10 mouse cellular contexts compared by ENCODE assay signal in the genomic region with DNA sequence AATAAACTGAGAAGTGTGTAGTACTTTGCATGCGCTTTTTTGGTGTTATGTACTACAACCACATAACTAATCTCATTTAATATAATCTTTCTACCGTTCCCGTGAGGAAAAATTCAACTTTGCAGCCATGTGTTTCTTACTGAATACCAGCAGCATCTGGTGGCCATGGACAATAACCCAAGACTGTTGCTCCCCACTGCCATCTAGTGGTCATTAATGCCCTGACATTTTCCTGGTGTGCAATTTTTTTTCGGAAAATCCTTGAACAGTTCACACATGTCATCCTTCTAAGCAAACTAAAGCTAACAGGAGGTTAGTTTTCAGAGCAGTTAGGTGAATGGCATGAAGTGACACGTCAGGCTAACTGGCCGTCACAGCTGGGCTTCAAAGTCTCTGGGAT.
DNase-seq lines count a peak whose midpoint lies in the region; ATAC-seq and TF ChIP-seq lines count a peak whose summit lies in the region.
"Had no signal": no experiment of that assay in that cellular context is flagged by ENCODE, and none has a peak within 500 bp of the region (broad histone marks: within the 10 kb centered on the region; RNA-seq: fewer than 3 reads in every experiment).

No protein-coding gene starts in this region.

- H3K27me3 ChIP-seq in kidney, adult 2 months (replicated peaks; ENCODE audit: control insufficient read depth, insufficient read depth, low read length), result no peaks in the 10 kb centered on the region
- H3K27me3 ChIP-seq in kidney, embryonic 15.5 days, result no peaks in the 10 kb centered on the region
- H3K27me3 ChIP-seq: embryonic facial prominence, embryonic 13.5 days; liver, embryonic 13.5 days had no signal

- no peaks in the 10 kb centered on the region for H3K36me3 ChIP-seq in kidney, adult 2 months (ENCODE audit: control insufficient read depth, insufficient read depth, low read length)
- H3K36me3 ChIP-seq in kidney, embryonic 15.5 days, result no peaks in the 10 kb centered on the region
- H3K36me3 ChIP-seq: embryonic facial prominence, embryonic 13.5 days; liver, embryonic 13.5 days had no signal

- WGBS in kidney, adult 2 months, result 52% methylated on average over 6 of the region's 6 CpGs
- 61% methylated on average over 6 of the region's 6 CpGs for WGBS in kidney, embryonic 15.5 days

- no peak for ATAC-seq in kidney, embryonic 15.5 days (replicated peaks; ENCODE audit: low FRiP score)
- no peak for ATAC-seq in erythroblast, adult 5-6 weeks (replicated peaks; ENCODE audit: low FRiP score, poor library complexity, severe bottlenecking)

- H3K4me1 ChIP-seq in kidney, adult 2 months (ENCODE audit: control insufficient read depth, insufficient read depth, low read length), result no peaks in the 10 kb centered on the region
- no peaks in the 10 kb centered on the region for H3K4me1 ChIP-seq in kidney, embryonic 15.5 days
- H3K4me1 ChIP-seq: liver, embryonic 13.5 days had no signal

- no peaks in the 10 kb centered on the region for H3K9me3 ChIP-seq in kidney, embryonic 15.5 days (replicated peaks)
- H3K9me3 ChIP-seq: embryonic facial prominence, embryonic 13.5 days; liver, embryonic 13.5 days had no signal

- no peak overlapping the region for H3K9ac ChIP-seq in kidney, embryonic 15.5 days
- H3K9ac ChIP-seq: embryonic facial prominence, embryonic 13.5 days; liver, embryonic 13.5 days had no signal

- no peak overlapping the region for H3K4me3 ChIP-seq in kidney, adult 2 months (ENCODE audit: insufficient read depth, low read depth, low read length)
- no peak overlapping the region for H3K4me3 ChIP-seq in kidney, embryonic 15.5 days (replicated peaks)
- H3K4me3 ChIP-seq: embryonic facial prominence, embryonic 13.5 days; liver, embryonic 13.5 days had no signal

- intact Hi-C loops in gastrocnemius, postnatal 36 days (cut with DNase I), result no loop called here

- H3K27ac ChIP-seq in kidney, adult 2 months (ENCODE audit: insufficient read depth, low read depth, low read length), result no peak overlapping the region
- no peak overlapping the region for H3K27ac ChIP-seq in kidney, embryonic 15.5 days
- H3K27ac ChIP-seq: embryonic facial prominence, embryonic 13.5 days; liver, embryonic 13.5 days had no signal

- no peak for TF ChIP-seq POLR2A in kidney, adult 2 months (IDR thresholded peaks at IDR 0.05; ENCODE audit: low read depth, low read length)

- H3K4me2 ChIP-seq in kidney, embryonic 15.5 days, result no peak overlapping the region
- H3K4me2 ChIP-seq: embryonic facial prominence, embryonic 13.5 days; liver, embryonic 13.5 days had no signal

- peak; percentile 49 for TF ChIP-seq CTCF in kidney, adult 2 months (conservative IDR thresholded peaks at IDR 0.05; ENCODE audit: insufficient read depth, insufficient read length, low read depth, low read length)

- DNase-seq in kidney, adult 2 months, result peak; percentile 11
- DNase-seq in thymus, postnatal 4 days, result peak; percentile 22
- DNase-seq in thymus, adult 18-20 months, result no peak
- DNase-seq in embryo, embryonic 10.5 days (ENCODE audit: low spot score), result peak; percentile 81
- DNase-seq in mesoderm, embryonic 11.5 days (ENCODE audit: low read depth, low spot score), result peak; percentile 67
- DNase-seq in gastrocnemius, postnatal 36 days, result no peak
- DNase-seq: liver, embryonic 13.5 days had no signal

Comparison
In these comparisons a context has a peak if more than half of its experiments do, and no peak if none do; other contexts are left out.
1. DNase-seq: peak in kidney, adult 2 months (single experiment), thymus, postnatal 4 days (single experiment), embryo, embryonic 10.5 days (single experiment) and mesoderm, embryonic 11.5 days (single experiment); none in thymus, adult 18-20 months (0 of 2) and gastrocnemius, postnatal 36 days (0 of 2).